Mouse (Mus musculus): ENCODE results near the gene Echs1. TPM values are rescaled to one million over a fixed set of nuclear protein-coding genes. Genes with fewer than 3 reads are reported as not detected.
"Not testable (repeated sequence)": the region's sequence is repeated elsewhere in the genome, so short reads cannot be mapped to it uniquely, and the experiment has no call there.

Echs1 gene
- polyA plus RNA-seq, 1 experiment from 2014 or later: 236 TPM

- ATAC-seq (replicated peaks; ENCODE audit: low FRiP score, low read depth): no peak
- 90% methylated on average over 4 of the region's 4 CpGs for WGBS
- no peak overlapping the region for H3K9ac ChIP-seq (ENCODE audit: low read depth, low read length)
Observed at GRCm38 (mm10) chr7:140144550-140144949, 28.3 kb upstream of the Echs1 start.

DNA sequence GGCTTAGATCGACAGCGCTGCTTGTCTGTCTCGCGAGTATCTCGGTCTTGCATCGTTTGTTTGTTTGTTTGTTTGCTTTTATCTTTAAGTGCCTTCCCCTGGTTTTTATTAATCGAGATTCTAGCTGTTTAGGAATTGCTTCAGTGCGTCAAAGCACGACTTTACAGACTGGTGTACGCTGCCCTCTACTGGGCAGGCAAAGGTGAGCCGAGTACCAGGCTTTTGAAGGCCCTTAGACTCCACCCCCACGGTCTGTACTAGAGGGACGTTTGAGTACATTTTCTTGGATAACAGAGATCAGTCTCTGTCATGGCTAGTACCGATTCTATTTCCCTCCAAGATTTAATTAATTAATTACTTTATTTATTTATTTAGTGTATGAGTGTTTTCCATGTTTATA is 25.1 kb upstream of the Echs1 start:
- Histone ChIP-seq H3K4me1 (replicated peaks; ENCODE audit: insufficient read depth, low read length) (no peaks in the 10 kb centered on the region), H3K27ac (no peak overlapping the region), H3K9me3 (replicated peaks; ENCODE audit: low read length) (no peaks in the 10 kb centered on the region), H3K9ac (ENCODE audit: low read depth, low read length) (no peak overlapping the region), H3K4me3 (replicated peaks; ENCODE audit: low read depth, low read length) (no peak overlapping the region), H3K36me3 (ENCODE audit: insufficient read depth, low read length) (no peaks in the 10 kb centered on the region), H3K4me2 (ENCODE audit: low read length) (no peak overlapping the region), H3K27me3 (ENCODE audit: insufficient read depth, low read length) (no peaks in the 10 kb centered on the region)
- ATAC-seq (replicated peaks; ENCODE audit: low FRiP score, low read depth) (no peak), DNase-seq (ENCODE audit: low spot score) (peak; percentile 83)
- peak; percentile 83 for TF ChIP-seq CTCF (IDR thresholded peaks at IDR 0.05; ENCODE audit: low read depth)
- 8% methylated on average over 14 of the region's 14 CpGs for WGBS

More at GRCm38 (mm10) chr7:140144550-140144949, 28.3 kb upstream of the Echs1 start:
- no peak for DNase-seq (ENCODE audit: low spot score)
- Histone ChIP-seq H3K9me3 (replicated peaks; ENCODE audit: low read length) (no peaks in the 10 kb centered on the region), H3K4me3 (replicated peaks; ENCODE audit: low read depth, low read length) (no peak overlapping the region), H3K27me3 (ENCODE audit: insufficient read depth, low read length) (no peaks in the 10 kb centered on the region), H3K4me2 (ENCODE audit: low read length) (no peak overlapping the region), H3K36me3 (ENCODE audit: insufficient read depth, low read length) (0 out of 2 replicates have a peak, but pooled peaks cover 4% of the 10 kb centered on the region), H3K27ac (no peak overlapping the region), H3K4me1 (replicated peaks; ENCODE audit: insufficient read depth, low read length) (no peaks in the 10 kb centered on the region)
- no peak for TF ChIP-seq CTCF (IDR thresholded peaks at IDR 0.05; ENCODE audit: low read depth)

DNA sequence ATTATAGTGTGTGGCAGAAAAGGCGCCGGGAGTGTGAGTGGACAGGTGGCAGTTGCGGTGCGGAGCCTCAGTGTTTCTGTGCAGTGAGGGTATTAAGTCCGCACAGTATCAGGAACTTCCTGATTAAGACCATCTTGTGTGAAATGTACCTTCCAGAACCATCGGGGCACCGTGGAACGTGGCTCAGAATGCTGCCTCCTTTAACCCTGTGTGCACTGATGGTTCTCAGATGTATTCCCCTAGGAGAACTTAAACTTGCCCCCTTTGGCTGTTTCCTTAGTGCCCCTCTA is 21.7 kb upstream of the Echs1 start:
- Histone ChIP-seq H3K27ac (peak overlapping the region; percentile 88), H3K36me3 (ENCODE audit: insufficient read depth, low read length) (0 out of 2 replicates have a peak, but pooled peaks cover 4% of the 10 kb centered on the region), H3K4me2 (ENCODE audit: low read length) (peak overlapping the region; percentile 77), H3K9ac (ENCODE audit: low read depth, low read length) (peak overlapping the region; percentile 74), H3K27me3 (ENCODE audit: insufficient read depth, low read length) (no peaks in the 10 kb centered on the region), H3K9me3 (replicated peaks; ENCODE audit: low read length) (no peaks in the 10 kb centered on the region), H3K4me3 (replicated peaks; ENCODE audit: low read depth, low read length) (peak overlapping the region; percentile 65), H3K4me1 (replicated peaks; ENCODE audit: insufficient read depth, low read length) (no peaks in the 10 kb centered on the region)
- ATAC-seq (replicated peaks; ENCODE audit: low FRiP score, low read depth): no peak
- no peak for DNase-seq (ENCODE audit: low spot score)
- WGBS: 0% methylated on average over 8 of the region's 8 CpGs
- TF ChIP-seq CTCF (IDR thresholded peaks at IDR 0.05; ENCODE audit: low read depth): no peak

DNA sequence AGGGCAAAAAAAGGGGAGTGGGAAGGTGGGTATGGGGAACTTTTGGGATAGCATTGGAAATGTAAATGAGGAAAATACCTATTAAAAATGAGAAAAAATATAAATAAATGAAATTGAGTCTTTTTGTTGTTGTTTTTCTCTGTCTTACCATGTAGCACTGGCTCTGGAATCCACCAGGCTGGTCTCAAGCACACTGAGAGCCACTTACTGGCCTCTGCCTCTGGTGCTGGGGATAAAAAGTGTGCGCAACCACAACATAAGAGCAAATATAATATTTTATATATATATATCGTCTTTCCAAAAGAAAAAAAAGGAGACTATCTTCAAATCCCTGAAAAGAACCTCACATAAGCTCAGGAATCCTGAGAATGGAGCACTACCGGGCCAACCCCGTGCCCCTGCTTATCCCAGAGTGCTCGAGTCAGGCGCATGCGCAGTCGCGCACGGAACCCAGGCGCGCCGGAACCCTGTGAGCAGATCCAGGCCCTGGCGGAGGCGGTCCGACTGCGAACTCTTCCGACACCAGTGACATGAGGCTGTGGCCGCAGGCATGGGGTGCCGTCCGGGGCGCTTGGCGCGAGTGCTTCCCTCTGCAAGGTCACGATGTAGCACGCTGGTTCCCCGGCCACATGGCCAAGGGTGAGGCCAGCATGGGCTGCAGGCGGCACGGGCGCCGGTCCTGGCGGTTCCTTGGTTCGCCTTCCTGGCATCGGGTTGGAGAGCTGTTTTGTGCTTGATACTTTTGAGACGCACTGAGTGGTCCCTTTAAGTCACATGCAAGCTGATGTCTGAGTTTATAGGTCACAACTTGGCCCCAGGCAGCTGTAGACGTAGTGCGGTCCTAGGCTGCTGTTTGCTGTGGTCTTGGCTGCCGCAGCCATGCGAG is 21.1 kb upstream of the Echs1 start, which contains the start of gene Mtg1:
Gene Mtg1 (plus strand): TSS at position 430 of the 886 bp plus-strand sequence.
- H3K9me3 ChIP-seq (replicated peaks; ENCODE audit: low read length): no peaks in the 10 kb centered on the region
- H3K27me3 ChIP-seq (ENCODE audit: insufficient read depth, low read length): no peaks in the 10 kb centered on the region
- peak; percentile 11; the same call in 1 of the 2 replicates for TF ChIP-seq CTCF (IDR thresholded peaks at IDR 0.05; ENCODE audit: low read depth)
- peak within 1 kb of the TSS; percentile 74 for H3K9ac ChIP-seq (ENCODE audit: low read depth, low read length)
- H3K27ac ChIP-seq: peak within 1 kb of the TSS; percentile 88
- H3K4me1 ChIP-seq (replicated peaks; ENCODE audit: insufficient read depth, low read length): no peaks in the 10 kb centered on the region
- peak within 1 kb of the TSS; percentile 77 for H3K4me2 ChIP-seq (ENCODE audit: low read length)
- WGBS: 3% methylated on average over 39 of the region's 39 CpGs
- H3K4me3 ChIP-seq (replicated peaks; ENCODE audit: low read depth, low read length): peak within 1 kb of the TSS; percentile 65
- peak; percentile 94 for ATAC-seq (replicated peaks; ENCODE audit: low FRiP score, low read depth)
- H3K36me3 ChIP-seq (ENCODE audit: insufficient read depth, low read length): 0 out of 2 replicates have a peak, but pooled peaks cover 4% of the 10 kb centered on the region
- DNase-seq (ENCODE audit: low spot score): peak; percentile 95

DNA sequence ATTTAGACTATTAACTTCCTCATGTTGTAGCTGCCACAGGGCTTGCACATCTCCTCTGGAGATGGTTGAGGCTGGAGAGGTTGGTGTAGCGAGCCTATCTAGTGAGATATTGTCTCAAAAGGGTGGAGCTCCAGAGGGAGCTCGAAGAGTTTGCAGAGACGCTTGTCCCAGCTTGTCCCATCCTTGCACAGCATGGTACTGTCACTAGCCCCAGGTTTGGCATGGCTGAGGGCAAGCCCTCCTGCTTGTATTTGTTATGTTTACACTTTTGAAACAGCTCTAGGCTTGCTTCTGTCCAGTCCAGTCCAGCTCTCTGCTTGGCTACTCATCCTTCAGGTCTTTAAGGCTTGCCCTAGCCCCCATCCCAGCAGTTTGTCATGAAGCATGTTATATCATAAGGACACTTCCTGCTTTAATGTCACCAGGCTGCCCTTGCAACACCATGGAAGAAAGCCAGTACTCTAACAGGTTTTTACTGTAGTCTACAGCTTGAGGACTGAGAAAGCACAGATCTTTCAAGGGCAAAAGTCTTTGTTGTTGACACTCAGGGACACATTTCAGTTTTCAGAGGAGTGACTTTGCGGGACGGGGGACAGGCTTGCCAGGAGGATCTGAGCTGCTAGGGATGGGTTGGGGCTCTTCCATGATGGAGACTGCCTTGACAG is 19.0 kb upstream of the Echs1 start:
- Histone ChIP-seq H3K27me3 (ENCODE audit: insufficient read depth, low read length) (no peaks in the 10 kb centered on the region), H3K27ac (no peak overlapping the region), H3K36me3 (ENCODE audit: insufficient read depth, low read length) (peaks cover 7% of the 10 kb centered on the region; the same call in 1 of the 2 replicates), H3K4me1 (replicated peaks; ENCODE audit: insufficient read depth, low read length) (no peaks in the 10 kb centered on the region), H3K9ac (ENCODE audit: low read depth, low read length) (no peak overlapping the region), H3K4me2 (ENCODE audit: low read length) (no peak overlapping the region), H3K4me3 (replicated peaks; ENCODE audit: low read depth, low read length) (no peak overlapping the region), H3K9me3 (replicated peaks; ENCODE audit: low read length) (no peaks in the 10 kb centered on the region)
- no peak for DNase-seq (ENCODE audit: low spot score)
- ATAC-seq (replicated peaks; ENCODE audit: low FRiP score, low read depth): no peak
- TF ChIP-seq CTCF (IDR thresholded peaks at IDR 0.05; ENCODE audit: low read depth): no peak
- 90% methylated on average over 5 of the region's 5 CpGs for WGBS

DNA sequence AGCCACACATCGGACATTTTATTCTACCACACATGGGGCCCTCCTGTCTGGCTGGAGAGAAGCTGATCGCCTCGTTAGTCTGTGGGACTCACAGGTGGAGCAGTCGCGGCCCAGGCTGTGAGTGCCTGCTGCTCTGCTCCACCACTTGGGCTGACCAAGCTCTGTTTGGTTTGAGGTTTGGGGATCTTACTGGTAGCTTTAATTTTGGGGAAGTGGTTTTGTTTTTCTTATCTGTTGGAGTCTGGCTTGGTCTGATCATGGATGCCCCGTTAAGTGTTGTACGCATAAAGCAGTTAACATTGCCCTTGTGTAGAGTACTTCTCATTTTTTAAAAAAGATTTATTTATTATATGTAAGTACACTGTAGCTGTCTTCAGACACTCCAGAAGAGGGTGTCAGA is 17.8 kb upstream of the Echs1 start:
- H3K9ac ChIP-seq (ENCODE audit: low read depth, low read length); H3K4me2 ChIP-seq (ENCODE audit: low read length); ATAC-seq (replicated peaks; ENCODE audit: low FRiP score, low read depth); H3K27me3 ChIP-seq (ENCODE audit: insufficient read depth, low read length); H3K27ac ChIP-seq; H3K9me3 ChIP-seq (replicated peaks; ENCODE audit: low read length); H3K4me3 ChIP-seq (replicated peaks; ENCODE audit: low read depth, low read length); DNase-seq (ENCODE audit: low spot score); H3K4me1 ChIP-seq (replicated peaks; ENCODE audit: insufficient read depth, low read length): not testable (repeated sequence)
- peaks cover 15% of the 10 kb centered on the region; the same call in 1 of the 2 replicates for H3K36me3 ChIP-seq (ENCODE audit: insufficient read depth, low read length)
- 90% methylated on average over 3 of the region's 7 CpGs for WGBS

DNA sequence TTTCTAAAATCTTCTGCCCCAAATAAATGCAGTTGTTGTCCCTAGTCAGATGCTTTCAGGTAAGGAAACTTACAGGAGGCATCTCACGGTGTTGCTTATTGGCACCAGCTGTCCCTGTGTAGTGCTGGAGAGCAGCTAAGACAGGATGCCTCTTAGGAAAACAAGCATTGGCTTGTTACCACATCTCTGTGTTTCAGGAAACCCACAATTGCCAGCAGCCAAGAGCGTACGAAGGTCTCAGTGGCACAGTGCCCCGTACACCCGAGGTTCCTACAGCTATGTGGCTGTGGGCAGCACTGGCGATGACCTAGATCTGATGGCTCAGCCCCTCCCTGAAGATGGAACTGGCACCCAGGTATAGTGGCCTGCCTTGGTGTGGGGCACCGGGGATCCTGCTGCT is 15.9 kb upstream of the Echs1 start:
- H3K27ac ChIP-seq; DNase-seq (ENCODE audit: low spot score); H3K4me1 ChIP-seq (replicated peaks; ENCODE audit: insufficient read depth, low read length); H3K27me3 ChIP-seq (ENCODE audit: insufficient read depth, low read length); H3K9me3 ChIP-seq (replicated peaks; ENCODE audit: low read length); H3K4me2 ChIP-seq (ENCODE audit: low read length); ATAC-seq (replicated peaks; ENCODE audit: low FRiP score, low read depth); H3K4me3 ChIP-seq (replicated peaks; ENCODE audit: low read depth, low read length); H3K9ac ChIP-seq (ENCODE audit: low read depth, low read length): not testable (repeated sequence)
- peaks cover 15% of the 10 kb centered on the region; the same call in 1 of the 2 replicates for H3K36me3 ChIP-seq (ENCODE audit: insufficient read depth, low read length)
- 91% methylated on average over 7 of the region's 7 CpGs for WGBS

Measured in kidney, postnatal 0 days (tissue).